25 mouse cellular contexts compared by ENCODE assay signal in genomic region chr4:46146881-46147280, GRCm38 (mm10). TPM values are rescaled to one million over a fixed set of nuclear protein-coding genes. Genes with fewer than 3 reads are reported as not detected.
A peak's percentile ranks its signal among the peaks of the same experiment; 100 is the strongest.
DNase-seq lines count a peak whose midpoint lies in the region; TF ChIP-seq lines count a peak whose summit lies in the region.
"Had no signal": no experiment of that assay in that cellular context is flagged by ENCODE, and none has a peak within 500 bp of the region (broad histone marks: within the 10 kb centered on the region; RNA-seq: fewer than 3 reads in every experiment).

No protein-coding gene starts in this region.

- H3K4me3 ChIP-seq in layer of hippocampus, adult 2 months = no peak overlapping the region
- H3K4me3 ChIP-seq: embryonic facial prominence, embryonic 12.5 days; embryonic facial prominence, embryonic 15.5 days; heart, adult 2 months; heart, embryonic 10.5 days; heart, embryonic 13.5 days had no signal

- H3K27ac ChIP-seq in layer of hippocampus, adult 2 months = peak overlapping the region; percentile 48; the same call in 1 of the 2 replicates
- H3K27ac ChIP-seq: embryonic facial prominence, embryonic 12.5 days; embryonic facial prominence, embryonic 15.5 days; heart, adult 2 months; heart, embryonic 10.5 days; heart, embryonic 13.5 days; hindbrain, embryonic 14.5 days; hindbrain, postnatal 0 days had no signal

- intact Hi-C loops in left cerebral cortex, postnatal 25 days (cut with DNase I) = no loop called here

- peak in 1 of 2 experiments; percentile 58 for DNase-seq in layer of hippocampus, adult 2 months (ENCODE audit: low spot score in 2 of 2)
- no peak for DNase-seq in layer of hippocampus, postnatal 36 days
- DNase-seq in left cerebral cortex, postnatal 25 days (ENCODE audit: low spot score in 2 of 2) = peak; percentile 13 to 62
- no peak for DNase-seq in left cerebral cortex, adult 8-10 months (ENCODE audit: low spot score in 2 of 2)
- DNase-seq in brain, adult 2 months (ENCODE audit: low read depth, low spot score) = peak; percentile 57
- peak; percentile 41 for DNase-seq in telencephalon, adult 2 months (ENCODE audit: low read depth, low spot score)
- no peak for DNase-seq in cerebellum, postnatal 25 days
- DNase-seq: adrenal gland, adult 2 months; adrenal gland, postnatal 14 days; B cell, adult 2 months; cerebellum, adult 11-12 months; cerebellum, adult 8-10 months; cerebellum, postnatal 10 days; forebrain, postnatal 0 days; gastrocnemius, postnatal 10 days; gastrocnemius, postnatal 36 days; heart, adult 2 months; heart, postnatal 14 days; heart, postnatal 4 days had no signal

- no peak for TF ChIP-seq CTCF in layer of hippocampus, adult 2 months (conservative IDR thresholded peaks at IDR 0.05)

RNA-seq across cellular contexts. Expression of gene Tstd2, which starts 8.4 kb away (rescaled TPM):
- 10 to 100 TPM; 15.6 to 18.8 TPM for total RNA-seq in layer of hippocampus, adult 2 months (2021)
- 10 to 100 TPM; 17.8 to 19.4 TPM for total RNA-seq in layer of hippocampus, postnatal 36 days (2021)
- total RNA-seq in left cerebral cortex, postnatal 25 days (2021) = 10 to 100 TPM; 14.2 to 17.7 TPM
- total RNA-seq in left cerebral cortex, adult 8-10 months (2022) = 10 to 100 TPM; 13.9 to 20.6 (median 18.8) TPM

RNA-seq across cellular contexts. Expression of gene Ncbp1, which starts 8.5 kb away (rescaled TPM):
- total RNA-seq in layer of hippocampus, adult 2 months (2021) = 10 to 100 TPM; 57.1 to 57.2 TPM
- total RNA-seq in layer of hippocampus, postnatal 36 days (2021) = 10 to 100 TPM; 56.7 to 61.8 TPM
- 10 to 100 TPM; 51.3 to 54.9 TPM for total RNA-seq in left cerebral cortex, postnatal 25 days (2021)
- total RNA-seq in left cerebral cortex, adult 8-10 months (2022) = 10 to 100 TPM; 41.2 to 45.9 (median 45.1) TPM

RNA-seq across cellular contexts. Expression of gene Xpa, which starts 49.2 kb away (rescaled TPM):
- total RNA-seq in layer of hippocampus, adult 2 months (2021) = 10 to 100 TPM; 15.5 to 19.0 TPM
- total RNA-seq in layer of hippocampus, postnatal 36 days (2021) = 10 to 100 TPM; 14.0 to 15.1 TPM
- 10 to 100 TPM; 10.7 to 11.9 TPM for total RNA-seq in left cerebral cortex, postnatal 25 days (2021)
- total RNA-seq in left cerebral cortex, adult 8-10 months (2022) = 10 to 100 TPM; 12.8 to 15.7 (median 14.2) TPM

Comparison
In these comparisons a context has a peak if more than half of its experiments do, and no peak if none do; other contexts are left out.
1. DNase-seq: peak in left cerebral cortex, postnatal 25 days (2 of 2), brain, adult 2 months (single experiment) and telencephalon, adult 2 months (single experiment); none in layer of hippocampus, postnatal 36 days (0 of 2), left cerebral cortex, adult 8-10 months (0 of 2) and cerebellum, postnatal 25 days (0 of 2).